Mouse (Mus musculus): Measurements from ENCODE around the gene Usp21. TPM values are rescaled to one million over a fixed set of nuclear protein-coding genes. Genes with fewer than 3 reads are reported as not detected.

Usp21 gene
- polyA plus RNA-seq, 1 experiment from 2014 or later = 57.2 TPM

GRCm38 (mm10) chr1:171262594-171263130, 25.1 kb downstream of the Usp21 start:
- Histone ChIP-seq H3K9me3 (no peaks in the 10 kb centered on the region), H3K27ac (peak overlapping the region; percentile 88), H3K4me1 (replicated peaks) (peaks cover 11% of the 10 kb centered on the region), H3K4me3 (replicated peaks) (peak overlapping the region; percentile 6), H3K36me3 (peaks cover 5% of the 10 kb centered on the region; the same call in 1 of the 2 replicates), H3K4me2 (replicated peaks) (peak overlapping the region; percentile 54), H3K27me3 (replicated peaks) (no peaks in the 10 kb centered on the region), H3K9ac (peak overlapping the region; percentile 20; the same call in 1 of the 2 replicates)
- peak; percentile 71 for ATAC-seq
- 8% methylated on average over 8 of the region's 8 CpGs for WGBS

- 57% methylated on average over 3 of the region's 3 CpGs for WGBS
- no peak for ATAC-seq
- Histone ChIP-seq H3K27me3 (replicated peaks) (no peaks in the 10 kb centered on the region), H3K4me1 (replicated peaks) (peaks cover 11% of the 10 kb centered on the region), H3K27ac (no peak overlapping the region), H3K9me3 (no peaks in the 10 kb centered on the region), H3K4me2 (replicated peaks) (no peak overlapping the region), H3K9ac (no peak overlapping the region), H3K4me3 (replicated peaks) (no peak overlapping the region), H3K36me3 (peaks cover 5% of the 10 kb centered on the region; the same call in 1 of the 2 replicates)
These were observed 27.5 kb downstream of the Usp21 start for GRCm38 (mm10) chr1:171260316-171260715.

GRCm38 (mm10) chr1:171258921-171259320, 28.9 kb downstream of the Usp21 start:
- H3K4me1 ChIP-seq (replicated peaks) = peaks cover 11% of the 10 kb centered on the region
- no peaks in the 10 kb centered on the region for H3K27me3 ChIP-seq (replicated peaks)
- peaks cover 5% of the 10 kb centered on the region; the same call in 1 of the 2 replicates for H3K36me3 ChIP-seq
- WGBS = 79% methylated on average over 17 of the region's 17 CpGs
- H3K9ac ChIP-seq = no peak overlapping the region
- no peaks in the 10 kb centered on the region for H3K9me3 ChIP-seq
- H3K27ac ChIP-seq = no peak overlapping the region
- no peak for ATAC-seq
- no peak overlapping the region for H3K4me3 ChIP-seq (replicated peaks)
- H3K4me2 ChIP-seq (replicated peaks) = no peak overlapping the region

- H3K9me3 ChIP-seq = no peaks in the 10 kb centered on the region
- H3K27ac ChIP-seq = no peak overlapping the region
- 87% methylated on average over 9 of the region's 9 CpGs for WGBS
- no peaks in the 10 kb centered on the region for H3K27me3 ChIP-seq (replicated peaks)
- no peak overlapping the region for H3K9ac ChIP-seq
- H3K36me3 ChIP-seq = peaks cover 8% of the 10 kb centered on the region; the same call in 1 of the 2 replicates
- peaks cover 9% of the 10 kb centered on the region for H3K4me1 ChIP-seq (replicated peaks)
- ATAC-seq = no peak
- no peak overlapping the region for H3K4me3 ChIP-seq (replicated peaks)
- H3K4me2 ChIP-seq (replicated peaks) = no peak overlapping the region
These were observed 30.0 kb downstream of the Usp21 start for GRCm38 (mm10) chr1:171257781-171258180.

- no peaks in the 10 kb centered on the region for H3K27me3 ChIP-seq (replicated peaks)
- H3K4me1 ChIP-seq (replicated peaks) = 0 out of 2 replicates have a peak, but pooled peaks cover 8% of the 10 kb centered on the region
- no peak overlapping the region for H3K4me3 ChIP-seq (replicated peaks)
- WGBS = 61% methylated on average over 15 of the region's 15 CpGs
- peak; percentile 24; the same call in 1 of the 2 replicates for ATAC-seq
- no peak overlapping the region for H3K27ac ChIP-seq
- H3K9ac ChIP-seq = no peak overlapping the region
- no peak overlapping the region for H3K4me2 ChIP-seq (replicated peaks)
- H3K36me3 ChIP-seq = peaks cover 8% of the 10 kb centered on the region; the same call in 1 of the 2 replicates
- H3K9me3 ChIP-seq = no peaks in the 10 kb centered on the region
These were observed 30.7 kb downstream of the Usp21 start for GRCm38 (mm10) chr1:171256937-171257548.

GRCm38 (mm10) chr1:171256095-171256818, 31.5 kb downstream of the Usp21 start:
- no peak overlapping the region for H3K4me3 ChIP-seq (replicated peaks)
- H3K9ac ChIP-seq = no peak overlapping the region
- H3K36me3 ChIP-seq = peaks cover 8% of the 10 kb centered on the region; the same call in 1 of the 2 replicates
- H3K9me3 ChIP-seq = no peaks in the 10 kb centered on the region
- H3K27ac ChIP-seq = no peak overlapping the region
- 89% methylated on average over 24 of the region's 24 CpGs for WGBS
- H3K27me3 ChIP-seq (replicated peaks) = no peaks in the 10 kb centered on the region
- no peak for ATAC-seq
- no peak overlapping the region for H3K4me2 ChIP-seq (replicated peaks)
- H3K4me1 ChIP-seq (replicated peaks) = peaks cover 15% of the 10 kb centered on the region

- 58% methylated on average over 17 of the region's 17 CpGs for WGBS
- Histone ChIP-seq H3K36me3 (0 out of 2 replicates have a peak, but pooled peaks cover 3% of the 10 kb centered on the region), H3K27me3 (replicated peaks) (0 out of 2 replicates have a peak, but pooled peaks cover 4% of the 10 kb centered on the region), H3K4me2 (replicated peaks) (peak overlapping the region; percentile 64), H3K9ac (peak overlapping the region; percentile 39), H3K4me3 (replicated peaks) (peak overlapping the region; percentile 35; the same call in 1 of the 2 replicates), H3K4me1 (replicated peaks) (peaks cover 40% of the 10 kb centered on the region), H3K9me3 (no peaks in the 10 kb centered on the region), H3K27ac (peak overlapping the region; percentile 83)
- ATAC-seq = no peak
These were observed 35.4 kb downstream of the Usp21 start for GRCm38 (mm10) chr1:171252415-171252814.

GRCm38 (mm10) chr1:171251594-171252324, 36.0 kb downstream of the Usp21 start:
- H3K4me3 ChIP-seq (replicated peaks) = peak overlapping the region; percentile 35
- H3K9ac ChIP-seq = peak overlapping the region; percentile 39
- H3K9me3 ChIP-seq = no peaks in the 10 kb centered on the region
- H3K36me3 ChIP-seq = 0 out of 2 replicates have a peak, but pooled peaks cover 3% of the 10 kb centered on the region
- peaks cover 41% of the 10 kb centered on the region for H3K4me1 ChIP-seq (replicated peaks)
- ATAC-seq = peak; percentile 11; the same call in 1 of the 2 replicates
- peak overlapping the region; percentile 64 for H3K4me2 ChIP-seq (replicated peaks)
- WGBS = 16% methylated on average over 13 of the region's 13 CpGs
- H3K27ac ChIP-seq = peak overlapping the region; percentile 83
- H3K27me3 ChIP-seq (replicated peaks) = 0 out of 2 replicates have a peak, but pooled peaks cover 4% of the 10 kb centered on the region

GRCm38 (mm10) chr1:171250680-171251593, 36.9 kb downstream of the Usp21 start, which contains the start of gene Ndufs2:
TSS of gene Ndufs2 (minus strand) at chr1:171251388.
- H3K4me2 ChIP-seq (replicated peaks) = peak within 1 kb of the TSS; percentile 64
- 0 out of 2 replicates have a peak, but pooled peaks cover 4% of the 10 kb centered on the region for H3K27me3 ChIP-seq (replicated peaks)
- 32% methylated on average over 26 of the region's 26 CpGs for WGBS
- H3K4me3 ChIP-seq (replicated peaks) = peak within 1 kb of the TSS; percentile 35
- peak within 1 kb of the TSS; percentile 39 for H3K9ac ChIP-seq
- H3K4me1 ChIP-seq (replicated peaks) = peaks cover 46% of the 10 kb centered on the region
- ATAC-seq = no peak
- H3K9me3 ChIP-seq = no peaks in the 10 kb centered on the region
- 0 out of 2 replicates have a peak, but pooled peaks cover 3% of the 10 kb centered on the region for H3K36me3 ChIP-seq
- peak within 1 kb of the TSS; percentile 83 for H3K27ac ChIP-seq

- peaks cover 50% of the 10 kb centered on the region for H3K4me1 ChIP-seq (replicated peaks)
These were observed 37.7 kb downstream of the Usp21 start, which contains the start of gene Adamts4 for GRCm38 (mm10) chr1:171249913-171250600. TSS of gene Adamts4 (plus strand) at chr1:171250421.

More at GRCm38 (mm10) chr1:171249913-171250600, 37.7 kb downstream of the Usp21 start, which contains the start of gene Adamts4:
- no peaks in the 10 kb centered on the region for H3K9me3 ChIP-seq
- 18% methylated on average over 5 of the region's 5 CpGs for WGBS
- ATAC-seq = no peak
- peak within 1 kb of the TSS; percentile 35 for H3K4me3 ChIP-seq (replicated peaks)
- peak within 1 kb of the TSS; percentile 39 for H3K9ac ChIP-seq
- peak within 1 kb of the TSS; percentile 83 for H3K27ac ChIP-seq
- H3K4me2 ChIP-seq (replicated peaks) = peak within 1 kb of the TSS; percentile 64
- 0 out of 2 replicates have a peak, but pooled peaks cover 4% of the 10 kb centered on the region for H3K27me3 ChIP-seq (replicated peaks)
- 0 out of 2 replicates have a peak, but pooled peaks cover 3% of the 10 kb centered on the region for H3K36me3 ChIP-seq

Measured in intestine, embryonic 15.5 days (tissue).